Mouse (Mus musculus): Measurements from ENCODE around the gene St3gal3. TPM values are rescaled to one million over a fixed set of nuclear protein-coding genes. Genes with fewer than 3 reads are reported as not detected.
A peak's percentile ranks its signal among the peaks of the same experiment; 100 is the strongest.

The St3gal3 gene
- polyA plus RNA-seq, 1 experiment from 2014 or later, result 6.7 TPM

DNA sequence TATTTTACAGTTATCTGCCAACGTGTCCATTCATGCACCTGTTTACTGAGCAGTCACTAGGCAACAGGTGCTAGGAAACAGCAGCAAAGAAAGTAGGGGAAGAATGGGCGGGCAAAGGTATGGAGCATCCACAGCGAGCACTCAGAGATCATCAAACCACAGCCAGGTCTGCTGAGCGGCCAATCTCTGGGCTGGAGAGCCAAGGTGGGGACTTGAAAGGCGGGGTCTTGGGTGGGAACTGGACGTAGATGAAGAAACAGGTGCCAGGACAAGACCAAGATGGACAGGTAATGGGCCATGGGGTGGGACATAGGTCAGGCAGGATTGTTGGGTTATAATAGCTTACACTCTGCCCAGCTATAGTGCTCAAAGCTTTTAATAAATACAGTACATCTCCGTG is 109.3 kb downstream of the St3gal3 start:
- no peaks in the 10 kb centered on the region for H3K27me3 ChIP-seq (ENCODE audit: insufficient read depth, low read length)
- no peaks in the 10 kb centered on the region for H3K9me3 ChIP-seq (replicated peaks; ENCODE audit: low read length)
- H3K4me3 ChIP-seq (replicated peaks; ENCODE audit: low read depth, low read length), result no peak overlapping the region
- 91% methylated on average over 7 of the region's 7 CpGs for WGBS
- H3K9ac ChIP-seq (ENCODE audit: low read depth, low read length), result no peak overlapping the region
- no peaks in the 10 kb centered on the region for H3K36me3 ChIP-seq (ENCODE audit: insufficient read depth, low read length)
- H3K27ac ChIP-seq, result no peak overlapping the region
- no peak overlapping the region for H3K4me2 ChIP-seq (ENCODE audit: low read length)
- ATAC-seq (replicated peaks; ENCODE audit: low FRiP score, low read depth), result no peak
- DNase-seq (ENCODE audit: low spot score), result no peak
- H3K4me1 ChIP-seq (replicated peaks; ENCODE audit: insufficient read depth, low read length), result peaks cover 5% of the 10 kb centered on the region
- no peak for TF ChIP-seq CTCF (IDR thresholded peaks at IDR 0.05; ENCODE audit: low read depth)

DNA sequence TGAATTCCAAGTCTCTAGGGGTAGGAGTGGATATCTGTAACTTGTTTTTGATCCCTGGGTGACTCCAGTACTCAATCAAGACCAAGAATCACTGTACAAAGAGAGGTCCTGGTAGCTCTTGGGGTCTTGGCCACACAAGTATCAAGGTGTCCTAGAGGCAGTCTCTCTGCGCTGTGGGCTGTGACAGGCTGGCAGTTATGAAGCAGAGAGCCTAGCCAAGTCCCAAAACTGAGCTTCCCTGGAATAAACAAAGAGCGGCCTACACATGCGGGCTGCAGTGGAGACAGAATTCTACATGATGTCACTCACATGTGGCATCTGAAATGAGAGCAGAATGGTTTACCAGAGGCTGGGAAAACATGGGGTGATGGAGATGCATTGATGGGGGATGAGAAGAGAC is 111.9 kb downstream of the St3gal3 start:
- no peak overlapping the region for H3K4me3 ChIP-seq (replicated peaks; ENCODE audit: low read depth, low read length)
- no peak for ATAC-seq (replicated peaks; ENCODE audit: low FRiP score, low read depth)
- WGBS, result 96% methylated on average over 3 of the region's 3 CpGs
- no peaks in the 10 kb centered on the region for H3K9me3 ChIP-seq (replicated peaks; ENCODE audit: low read length)
- H3K9ac ChIP-seq (ENCODE audit: low read depth, low read length), result no peak overlapping the region
- no peak overlapping the region for H3K27ac ChIP-seq
- H3K4me2 ChIP-seq (ENCODE audit: low read length), result no peak overlapping the region
- H3K4me1 ChIP-seq (replicated peaks; ENCODE audit: insufficient read depth, low read length), result no peaks in the 10 kb centered on the region
- no peaks in the 10 kb centered on the region for H3K36me3 ChIP-seq (ENCODE audit: insufficient read depth, low read length)
- DNase-seq (ENCODE audit: low spot score), result no peak
- no peaks in the 10 kb centered on the region for H3K27me3 ChIP-seq (ENCODE audit: insufficient read depth, low read length)
- no peak for TF ChIP-seq CTCF (IDR thresholded peaks at IDR 0.05; ENCODE audit: low read depth)

DNA sequence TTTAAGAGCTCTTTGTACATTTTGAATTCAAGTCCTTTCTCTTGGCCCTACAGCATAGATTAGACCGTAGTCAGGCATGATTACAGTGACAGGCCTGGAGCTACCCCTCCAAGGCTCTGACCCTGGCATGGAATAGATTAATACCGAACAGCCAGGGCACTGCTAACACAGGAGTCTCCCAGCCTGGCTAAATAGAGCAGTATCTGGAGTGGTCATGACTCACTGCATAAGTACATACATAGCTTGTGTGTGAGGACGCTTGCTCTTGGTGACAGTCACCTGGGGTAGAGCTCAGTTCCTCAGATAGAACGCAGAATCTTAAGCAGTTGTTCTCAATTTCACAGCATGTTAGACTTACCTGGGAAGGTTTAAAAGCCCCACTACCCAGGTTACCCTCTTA is 112.3 kb downstream of the St3gal3 start:
- DNase-seq (ENCODE audit: low spot score), result no peak

DNA sequence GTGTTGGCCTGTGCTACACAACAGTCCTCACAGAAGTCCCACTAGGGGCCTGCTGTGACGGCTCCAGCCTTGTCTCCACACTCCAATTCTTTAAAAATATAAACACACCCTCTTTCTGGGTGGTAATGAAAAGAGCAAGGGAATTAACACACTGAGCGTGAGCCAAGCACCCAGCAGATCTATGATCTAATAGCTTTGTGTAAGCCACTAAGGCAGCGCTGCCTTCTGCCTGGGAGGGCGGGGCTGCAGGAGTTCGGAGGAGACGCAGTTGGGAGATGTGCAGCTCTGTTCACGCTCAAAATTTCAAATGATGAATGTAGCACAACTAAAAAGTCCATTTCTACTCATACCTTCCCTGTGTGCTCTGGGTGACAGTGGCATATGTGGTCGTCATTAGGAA is 115.1 kb downstream of the St3gal3 start:
- Histone ChIP-seq H3K9ac (ENCODE audit: low read depth, low read length) (no peak overlapping the region), H3K27me3 (ENCODE audit: insufficient read depth, low read length) (no peaks in the 10 kb centered on the region), H3K27ac (no peak overlapping the region), H3K4me2 (ENCODE audit: low read length) (no peak overlapping the region), H3K36me3 (ENCODE audit: insufficient read depth, low read length) (no peaks in the 10 kb centered on the region), H3K4me1 (replicated peaks; ENCODE audit: insufficient read depth, low read length) (no peaks in the 10 kb centered on the region), H3K4me3 (replicated peaks; ENCODE audit: low read depth, low read length) (no peak overlapping the region), H3K9me3 (replicated peaks; ENCODE audit: low read length) (no peaks in the 10 kb centered on the region)
- TF ChIP-seq CTCF (IDR thresholded peaks at IDR 0.05; ENCODE audit: low read depth), result no peak
- ATAC-seq (replicated peaks; ENCODE audit: low FRiP score, low read depth) (no peak), DNase-seq (ENCODE audit: low spot score) (no peak)
- 79% methylated on average over 8 of the region's 8 CpGs for WGBS

More for the DNA sequence above, 112.3 kb downstream of the St3gal3 start:
- no peaks in the 10 kb centered on the region for H3K4me1 ChIP-seq (replicated peaks; ENCODE audit: insufficient read depth, low read length)
- H3K9me3 ChIP-seq (replicated peaks; ENCODE audit: low read length), result no peaks in the 10 kb centered on the region
- no peaks in the 10 kb centered on the region for H3K36me3 ChIP-seq (ENCODE audit: insufficient read depth, low read length)
- no peak for ATAC-seq (replicated peaks; ENCODE audit: low FRiP score, low read depth)
- no peak for TF ChIP-seq CTCF (IDR thresholded peaks at IDR 0.05; ENCODE audit: low read depth)
- no peak overlapping the region for H3K4me3 ChIP-seq (replicated peaks; ENCODE audit: low read depth, low read length)
- WGBS, result 84% methylated on average over 4 of the region's 4 CpGs
- no peak overlapping the region for H3K9ac ChIP-seq (ENCODE audit: low read depth, low read length)
- H3K27ac ChIP-seq, result no peak overlapping the region
- H3K27me3 ChIP-seq (ENCODE audit: insufficient read depth, low read length), result no peaks in the 10 kb centered on the region
- no peak overlapping the region for H3K4me2 ChIP-seq (ENCODE audit: low read length)

DNA sequence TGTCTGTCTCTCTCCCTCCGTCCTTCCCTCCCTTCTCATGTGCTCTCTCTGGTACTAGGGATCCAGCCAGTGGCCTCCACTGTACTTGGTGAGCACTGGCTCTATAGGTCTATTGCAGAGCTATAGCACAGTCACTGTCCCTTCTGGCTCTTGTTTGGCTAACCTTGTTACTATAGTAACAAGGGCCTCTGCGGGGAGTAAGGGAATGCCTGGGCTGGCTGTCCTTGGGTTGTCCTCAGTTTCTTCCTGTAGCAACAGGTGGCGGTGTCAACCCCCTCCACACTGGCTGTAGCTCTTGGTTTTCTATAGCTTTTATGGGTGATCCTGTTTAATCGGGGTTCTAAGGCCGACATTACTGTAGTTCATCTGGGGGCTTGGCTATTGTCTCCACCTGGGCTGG is 115.5 kb downstream of the St3gal3 start:
- Histone ChIP-seq H3K36me3 (ENCODE audit: insufficient read depth, low read length) (no peaks in the 10 kb centered on the region), H3K4me3 (replicated peaks; ENCODE audit: low read depth, low read length) (no peak overlapping the region), H3K4me1 (replicated peaks; ENCODE audit: insufficient read depth, low read length) (no peaks in the 10 kb centered on the region; the same call in 1 of the 2 replicates), H3K27ac (no peak overlapping the region), H3K27me3 (ENCODE audit: insufficient read depth, low read length) (no peaks in the 10 kb centered on the region), H3K9ac (ENCODE audit: low read depth, low read length) (no peak overlapping the region), H3K9me3 (replicated peaks; ENCODE audit: low read length) (no peaks in the 10 kb centered on the region), H3K4me2 (ENCODE audit: low read length) (no peak overlapping the region)
- WGBS, result 61% methylated on average over 5 of the region's 5 CpGs
- ATAC-seq (replicated peaks; ENCODE audit: low FRiP score, low read depth), result no peak
- DNase-seq (ENCODE audit: low spot score), result no peak
- TF ChIP-seq CTCF (IDR thresholded peaks at IDR 0.05; ENCODE audit: low read depth), result no peak

DNA sequence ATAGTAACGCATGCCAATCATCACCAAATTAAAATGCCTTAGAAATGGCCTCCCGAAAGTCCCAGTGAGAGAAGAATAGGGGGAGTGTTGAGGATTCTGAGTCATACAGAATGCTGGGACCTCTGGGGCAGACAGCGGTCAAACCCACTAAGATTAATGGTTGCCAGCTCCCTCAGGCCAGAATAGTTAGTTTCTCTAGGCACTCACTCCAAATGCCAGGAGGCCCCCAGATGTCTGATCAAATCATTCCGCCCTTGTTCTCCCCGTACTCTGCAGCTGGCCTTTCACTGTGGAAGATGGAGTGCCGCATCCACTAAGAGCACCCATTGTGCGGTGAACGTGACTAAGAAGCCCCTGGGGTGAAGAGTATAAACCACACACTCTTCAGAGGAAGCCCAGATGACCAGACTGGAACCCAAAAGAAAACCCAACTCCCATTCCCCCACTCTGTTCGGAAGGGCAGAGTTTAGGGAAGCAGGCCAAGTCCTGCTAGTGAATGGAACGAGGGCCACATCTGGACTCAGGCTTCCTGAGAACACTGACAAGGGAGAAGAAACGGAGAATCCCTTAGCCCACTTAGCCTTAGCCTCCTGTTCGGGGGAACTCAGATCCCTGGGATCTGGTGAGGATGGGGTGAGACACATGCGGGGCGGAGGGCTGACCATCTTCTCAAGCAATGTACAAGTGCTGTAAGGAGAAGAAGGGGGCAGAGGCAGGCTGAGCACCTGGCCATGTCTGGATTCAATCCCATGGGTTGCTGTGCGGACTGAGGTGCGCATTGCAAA is 117.5 kb downstream of the St3gal3 start:
- Histone ChIP-seq H3K27ac (no peak overlapping the region), H3K4me1 (replicated peaks; ENCODE audit: insufficient read depth, low read length) (no peaks in the 10 kb centered on the region; the same call in 1 of the 2 replicates), H3K9me3 (replicated peaks; ENCODE audit: low read length) (no peaks in the 10 kb centered on the region), H3K36me3 (ENCODE audit: insufficient read depth, low read length) (no peaks in the 10 kb centered on the region), H3K9ac (ENCODE audit: low read depth, low read length) (no peak overlapping the region), H3K4me2 (ENCODE audit: low read length) (no peak overlapping the region), H3K27me3 (ENCODE audit: insufficient read depth, low read length) (no peaks in the 10 kb centered on the region), H3K4me3 (replicated peaks; ENCODE audit: low read depth, low read length) (no peak overlapping the region)
- no peak for ATAC-seq (replicated peaks; ENCODE audit: low FRiP score, low read depth)
- 74% methylated on average over 16 of the region's 16 CpGs for WGBS
- no peak for TF ChIP-seq CTCF (IDR thresholded peaks at IDR 0.05; ENCODE audit: low read depth)
- DNase-seq (ENCODE audit: low spot score), result peak; percentile 17
